Mouse (Mus musculus) embryonic fibroblast, embryonic 13.5 days (primary cell): ENCODE results near the gene Aif1. TPM values are rescaled to one million over a fixed set of nuclear protein-coding genes. Genes with fewer than 3 reads are reported as not detected.
A peak's percentile ranks its signal among the peaks of the same experiment; 100 is the strongest.

Experiments used
- H3K27ac ChIP-seq: 2 replicates; pipeline ENCODE4 v1.5.1; 2012; ENCODE audit warnings: low read length, control low read depth, inconsistent platforms; ENCODE audit not compliant: insufficient read depth
- H3K4me1 ChIP-seq: 2 replicates; pipeline ENCODE4 v1.6.1; 2011; ENCODE audit warnings: low read length; ENCODE audit not compliant: control insufficient read depth, insufficient read depth
- H3K4me3 ChIP-seq: 2 replicates; pipeline ENCODE4 v1.5.1; 2011; ENCODE audit warnings: mild to moderate bottlenecking, control low read depth, low read length; ENCODE audit not compliant: insufficient read depth
- CTCF ChIP-seq: IDR thresholded peaks from 2 replicates; pipeline ENCODE4 v1.5.1; 2011; ENCODE audit warnings: mild to moderate bottlenecking, control low read depth, low read length, moderate library complexity, borderline replicate concordance; ENCODE audit not compliant: insufficient read depth
- POLR2A ChIP-seq: IDR thresholded peaks from 2 replicates; pipeline ENCODE4 v1.6.1; 2011; ENCODE audit warnings: low read depth, mild to moderate bottlenecking, control low read depth, low read length, moderate library complexity
- polyA plus RNA-seq: library from polyadenylated mRNA; stranded (reverse); fragments of >200 nt; gene quantifications from 2 replicates; pipeline ENCODE4 v1.2.4, GENCODE M21; 2011; ENCODE audit warnings: low read depth; ENCODE audit not compliant: missing spikeins, insufficient read length

Aif1 gene
- polyA plus RNA-seq, 1 experiment = not detected

DNA sequence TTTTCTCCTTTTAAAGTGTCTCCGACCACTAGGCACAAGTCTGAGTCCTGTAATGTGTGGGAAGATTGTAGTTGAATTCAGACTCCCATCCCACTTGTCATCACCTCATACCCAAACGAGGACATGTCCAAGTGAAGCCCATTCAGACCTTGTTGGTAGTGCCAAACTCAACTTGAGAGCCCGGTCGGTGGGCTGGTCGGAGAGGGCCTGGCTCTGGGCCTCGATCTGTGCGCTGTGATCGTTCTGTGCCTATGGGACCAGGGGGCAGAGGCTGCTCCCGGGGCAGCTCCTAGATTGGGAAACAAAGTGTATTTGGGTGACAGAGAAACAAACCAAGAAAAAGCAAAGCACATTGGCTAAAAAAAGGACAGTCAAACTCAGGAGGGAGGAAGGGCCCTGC, 22.8 kb downstream of the Aif1 start:
- no peak overlapping the region for H3K27ac ChIP-seq
- H3K4me3 ChIP-seq = no peak overlapping the region
- TF ChIP-seq CTCF (no peak), POLR2A (no peak)
- H3K4me1 ChIP-seq = no peaks in the 10 kb centered on the region; the same call in 1 of the 2 replicates

- TF ChIP-seq CTCF (no peak), POLR2A (no peak)
- Histone ChIP-seq H3K4me3 (no peak overlapping the region), H3K27ac (no peak overlapping the region), H3K4me1 (no peaks in the 10 kb centered on the region; the same call in 1 of the 2 replicates)
Measured at GRCm38 (mm10) chr17:35152121-35152520, 23.7 kb downstream of the Aif1 start.

GRCm38 (mm10) chr17:35147922-35148639, 27.8 kb downstream of the Aif1 start:
- H3K27ac ChIP-seq = no peak overlapping the region
- no peak overlapping the region for H3K4me3 ChIP-seq
- TF ChIP-seq POLR2A (no peak), CTCF (no peak)
- no peaks in the 10 kb centered on the region for H3K4me1 ChIP-seq

- no peak for TF ChIP-seq POLR2A
- TF ChIP-seq CTCF = no peak
- H3K27ac ChIP-seq = no peak overlapping the region
- H3K4me3 ChIP-seq = no peak overlapping the region
- no peaks in the 10 kb centered on the region for H3K4me1 ChIP-seq
Measured at GRCm38 (mm10) chr17:35147348-35147747, 28.5 kb downstream of the Aif1 start.

GRCm38 (mm10) chr17:35146139-35146538, 29.7 kb downstream of the Aif1 start:
- Histone ChIP-seq H3K27ac (no peak overlapping the region), H3K4me1 (no peaks in the 10 kb centered on the region), H3K4me3 (no peak overlapping the region)
- no peak for TF ChIP-seq CTCF
- no peak for TF ChIP-seq POLR2A

GRCm38 (mm10) chr17:35141971-35142370, 33.9 kb downstream of the Aif1 start:
- no peak for TF ChIP-seq CTCF
- TF ChIP-seq POLR2A = no peak
- Histone ChIP-seq H3K4me1 (no peaks in the 10 kb centered on the region), H3K4me3 (no peak overlapping the region), H3K27ac (no peak overlapping the region)

DNA sequence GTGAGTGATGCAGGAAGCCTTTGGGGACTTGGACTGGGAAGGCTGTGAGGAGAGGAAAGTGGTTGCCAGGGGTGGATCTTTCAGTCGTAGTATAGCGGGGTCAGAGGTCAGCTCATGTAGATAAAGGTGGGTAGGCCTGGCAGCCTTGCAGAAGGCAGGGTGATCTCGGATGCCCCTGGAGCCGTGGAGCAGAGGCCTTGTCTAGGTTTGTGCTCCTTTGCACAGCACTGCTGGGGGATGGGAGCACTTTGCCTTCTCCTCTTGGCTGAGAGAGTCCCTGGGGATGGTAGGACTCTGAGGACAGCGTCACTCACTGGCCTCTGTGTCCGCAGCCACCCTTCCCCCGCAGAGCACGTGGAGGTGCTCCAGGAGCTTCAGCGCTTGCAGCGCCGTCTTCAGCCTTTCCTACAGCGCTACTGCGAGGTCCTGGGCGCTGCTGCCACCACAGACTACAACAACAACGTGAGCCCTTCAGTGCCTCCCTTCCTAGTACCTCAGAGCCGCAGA, 35.3 kb downstream of the Aif1 start:
- no peaks in the 10 kb centered on the region for H3K4me1 ChIP-seq
- H3K4me3 ChIP-seq = no peak overlapping the region
- H3K27ac ChIP-seq = no peak overlapping the region
- TF ChIP-seq CTCF = no peak
- no peak for TF ChIP-seq POLR2A

DNA sequence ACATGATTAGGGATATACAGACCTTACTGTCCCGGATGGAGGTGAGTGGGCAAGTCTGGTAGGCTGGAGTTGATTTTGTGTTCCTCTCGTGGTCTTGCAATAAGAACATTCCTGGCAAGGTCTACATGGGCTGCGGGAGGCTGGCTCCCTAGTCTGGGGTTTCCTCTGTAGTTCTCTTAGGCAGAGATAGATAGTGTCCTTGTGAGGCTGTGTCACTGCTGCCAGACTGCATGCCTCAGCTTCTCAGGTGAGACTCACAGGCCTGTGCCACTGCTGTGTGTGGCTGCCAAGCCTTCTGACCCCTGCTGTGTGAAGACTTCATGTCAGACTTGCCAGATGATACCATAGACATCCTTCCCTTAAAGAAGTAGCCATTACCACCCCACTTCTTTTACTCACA, 36.6 kb downstream of the Aif1 start:
- Histone ChIP-seq H3K27ac (no peak overlapping the region), H3K4me3 (no peak overlapping the region), H3K4me1 (no peaks in the 10 kb centered on the region)
- TF ChIP-seq CTCF (no peak), POLR2A (no peak)

DNA sequence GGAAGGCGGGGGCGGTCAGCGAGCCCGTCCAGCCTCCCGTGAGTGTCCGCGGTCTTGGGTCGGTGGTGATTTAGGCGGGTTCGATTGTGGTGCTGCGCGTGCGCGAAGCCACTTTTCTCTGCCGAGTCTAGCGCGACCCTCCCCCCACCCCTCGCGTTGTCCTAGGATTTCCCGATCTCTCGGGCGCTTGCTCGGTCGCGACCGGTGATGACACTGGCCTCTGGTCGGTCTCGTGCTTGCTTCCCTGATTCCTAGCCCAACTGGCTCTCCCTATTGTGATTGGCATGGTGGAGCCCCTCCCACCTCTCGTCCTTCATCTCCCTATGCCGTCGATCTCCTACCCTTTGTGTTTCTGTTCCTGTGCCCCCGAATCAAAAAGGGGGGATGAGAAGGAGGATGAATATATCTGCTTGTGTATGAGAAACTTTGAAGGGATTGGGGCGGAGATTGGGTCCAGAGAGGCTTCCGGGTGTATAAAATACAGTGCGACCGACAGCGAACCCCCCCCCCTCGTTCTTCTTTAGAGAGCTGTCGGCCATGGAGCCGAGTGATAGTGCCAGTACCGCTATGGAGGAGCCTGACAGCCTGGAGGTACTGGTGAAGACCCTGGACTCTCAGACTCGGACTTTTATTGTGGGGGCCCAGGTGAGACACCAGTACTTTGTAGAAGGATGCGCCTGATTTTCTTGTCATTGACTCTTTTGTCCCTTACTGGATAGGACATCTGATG, 40.1 kb downstream of the Aif1 start:
- H3K4me3 ChIP-seq = peak overlapping the region; percentile 59
- TF ChIP-seq POLR2A (no peak; the same call in 1 of the 2 replicates), CTCF (no peak)
- no peaks in the 10 kb centered on the region for H3K4me1 ChIP-seq
- H3K27ac ChIP-seq = peak overlapping the region; percentile 80
